Mouse (Mus musculus) heart, postnatal 0 days (tissue): ENCODE results near the gene Nelfe.
"Not testable (repeated sequence)": the region's sequence is repeated elsewhere in the genome, so short reads cannot be mapped to it uniquely, and the experiment has no call there.

Source experiments
- CTCF ChIP-seq: IDR thresholded peaks from 2 replicates; pipeline ENCODE4 v1.5.1; 2016; ENCODE audit warnings: antibody characterized with exemption, control low read depth, low read depth
- EP300 ChIP-seq: IDR thresholded peaks from 2 replicates; pipeline ENCODE4 v1.6.1; 2016; ENCODE audit warnings: antibody characterized with exemption, low read depth

DNA sequence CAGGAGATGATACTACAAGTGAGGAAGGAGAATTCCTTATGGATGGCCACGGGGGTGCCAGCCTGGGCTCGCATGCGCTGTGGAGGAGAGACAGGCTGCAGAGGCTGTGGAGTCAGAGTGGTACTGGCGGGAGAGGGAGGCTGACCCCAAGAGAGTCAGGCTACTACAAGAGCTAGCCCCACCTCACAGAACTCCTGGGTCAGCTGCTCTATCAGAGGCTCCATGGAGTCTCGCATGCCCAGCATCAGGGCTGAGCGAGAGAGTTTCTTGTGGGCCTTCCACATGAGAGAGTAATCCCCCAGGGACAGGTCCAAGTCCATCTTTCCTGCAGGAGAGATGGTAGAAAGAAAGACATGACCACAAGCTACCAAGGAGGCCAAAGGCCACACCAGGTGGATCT, 46.8 kb upstream of the Nelfe start:
- not testable (repeated sequence) for TF ChIP-seq CTCF, EP300
